ENCODE assay signal across 12 mouse cellular contexts in genomic region chr19:44760259-44761131, GRCm38 (mm10). TPM values are rescaled to one million over a fixed set of nuclear protein-coding genes. Genes with fewer than 3 reads are reported as not detected.
DNase-seq lines count a peak whose midpoint lies in the region; ATAC-seq lines count a peak whose summit lies in the region.
"Had no signal": no experiment of that assay in that cellular context is flagged by ENCODE, and none has a peak within 500 bp of the region (broad histone marks: within the 10 kb centered on the region; RNA-seq: fewer than 3 reads in every experiment).

No protein-coding gene starts in this region.

- DNase-seq in heart, postnatal 10 days: no peak
- DNase-seq in ZHBTc4 (ENCODE audit: low read depth, low spot score): peak; percentile 47
- DNase-seq in hindbrain, embryonic 14.5 days (ENCODE audit: low spot score): no peak
- DNase-seq in neural tube, embryonic 10.5 days (ENCODE audit: extremely low spot score, low spot score): peak; percentile 53
- DNase-seq in layer of hippocampus, adult 8-10 months (ENCODE audit: low spot score in 2 of 2): no peak
- DNase-seq in spleen, postnatal 4 days (ENCODE audit: low spot score in 2 of 2): no peak
- DNase-seq: adrenal gland, adult 8-10 months; gastrocnemius, postnatal 25 days; heart, postnatal 14 days; thymus, postnatal 14 days had no signal

- H3K27ac ChIP-seq in heart, embryonic 13.5 days (replicated peaks): no peak overlapping the region
- peak overlapping the region; percentile 89 for H3K27ac ChIP-seq in hindbrain, embryonic 14.5 days
- H3K27ac ChIP-seq: liver, embryonic 12.5 days had no signal

- H3K9ac ChIP-seq in heart, embryonic 13.5 days: no peak overlapping the region
- H3K9ac ChIP-seq in hindbrain, embryonic 14.5 days: peak overlapping the region; percentile 71
- H3K9ac ChIP-seq: liver, embryonic 12.5 days had no signal

- peaks cover 98% of the 10 kb centered on the region for H3K27me3 ChIP-seq in heart, embryonic 13.5 days (replicated peaks)
- H3K27me3 ChIP-seq in hindbrain, embryonic 14.5 days (ENCODE audit: control insufficient read depth, insufficient read depth, low read length): peaks cover 70% of the 10 kb centered on the region

- ATAC-seq in heart, embryonic 13.5 days (ENCODE audit: extremely low read depth, insufficient number of reproducible peaks, low FRiP score, low TSS enrichment): no peak
- no peak for ATAC-seq in hindbrain, embryonic 14.5 days (ENCODE audit: low FRiP score)
- ATAC-seq: liver, embryonic 12.5 days had no signal

- 0 out of 2 replicates have a peak overlapping the region, but pooled peaks have one; percentile 22 for H3K4me3 ChIP-seq in heart, embryonic 13.5 days
- peak overlapping the region; percentile 47 for H3K4me3 ChIP-seq in hindbrain, embryonic 14.5 days (replicated peaks; ENCODE audit: low read length)
- H3K4me3 ChIP-seq: liver, embryonic 12.5 days had no signal

- no peaks in the 10 kb centered on the region for H3K36me3 ChIP-seq in heart, embryonic 13.5 days
- no peaks in the 10 kb centered on the region for H3K36me3 ChIP-seq in hindbrain, embryonic 14.5 days (replicated peaks; ENCODE audit: control insufficient read depth, insufficient read depth)
- H3K36me3 ChIP-seq: liver, embryonic 12.5 days had no signal

- H3K4me2 ChIP-seq in heart, embryonic 13.5 days: no peak overlapping the region
- peak overlapping the region; percentile 44 for H3K4me2 ChIP-seq in hindbrain, embryonic 14.5 days (replicated peaks)
- H3K4me2 ChIP-seq: liver, embryonic 12.5 days had no signal

- H3K9me3 ChIP-seq in heart, embryonic 13.5 days: no peaks in the 10 kb centered on the region
- H3K9me3 ChIP-seq in hindbrain, embryonic 14.5 days (ENCODE audit: control insufficient read depth, low read length): no peaks in the 10 kb centered on the region
- H3K9me3 ChIP-seq: liver, embryonic 12.5 days had no signal

- peaks cover 32% of the 10 kb centered on the region for H3K4me1 ChIP-seq in heart, embryonic 13.5 days
- H3K4me1 ChIP-seq in hindbrain, embryonic 14.5 days (replicated peaks; ENCODE audit: control insufficient read depth, insufficient read depth, low read length): peaks cover 8% of the 10 kb centered on the region; the same call in 1 of the 2 replicates

- intact Hi-C loops in heart, postnatal 10 days (cut with DNase I): no loop called here

- 2% methylated on average over 39 of the region's 39 CpGs for WGBS in heart, embryonic 13.5 days
- 2% methylated on average over 39 of the region's 39 CpGs for WGBS in hindbrain, embryonic 14.5 days

RNA-seq across cellular contexts. Expression of gene Pax2, which starts 4.7 kb away (rescaled TPM):
- polyA plus RNA-seq in heart, embryonic 13.5 days (2015; fragmentation: Nextera tagmentation; extraction: Ambion mirVana): not detected in 2 replicates
- total RNA-seq in heart, postnatal 10 days (2021): not detected
- 18.7 and 22.1 TPM in 2 replicates for polyA plus RNA-seq in hindbrain, embryonic 14.5 days (2014; fragmentation: Nextera tagmentation; extraction: Ambion mirVana)
- under 1 TPM in 2 of 4 experiments, not detected in 2; 0.30 to 0.36 TPM for total RNA-seq in layer of hippocampus, adult 8-10 months (2022)
- total RNA-seq: adrenal gland, adult 8-10 months; gastrocnemius, postnatal 25 days; heart, postnatal 14 days had no signal
- polyA plus RNA-seq: liver, embryonic 12.5 days had no signal

Comparison
In these comparisons a context has a peak if more than half of its experiments do, and no peak if none do; other contexts are left out.
1. DNase-seq: peak in ZHBTc4 (single experiment) and neural tube, embryonic 10.5 days (single experiment); none in heart, postnatal 10 days (0 of 2), hindbrain, embryonic 14.5 days (single experiment), layer of hippocampus, adult 8-10 months (0 of 2) and spleen, postnatal 4 days (0 of 2).